Mouse (Mus musculus): ENCODE results near the gene Olfr1378. TPM values are rescaled to one million over a fixed set of nuclear protein-coding genes. Genes with fewer than 3 reads are reported as not detected.

The Olfr1378 gene
- not detected in 2 replicates for polyA plus RNA-seq (2012; rRNA removed)

- DNase-seq = no peak
- Histone ChIP-seq H3K27ac (ENCODE audit: insufficient read depth, low read length) (no peak within 1 kb of the TSS), H3K27me3 (ENCODE audit: control insufficient read depth, insufficient read depth, low read length) (no peaks in the 10 kb centered on the region), H3K4me3 (replicated peaks; ENCODE audit: insufficient read depth, low read depth, low read length) (no peak within 1 kb of the TSS), H3K4me1 (ENCODE audit: control insufficient read depth, insufficient read depth, low read length) (no peaks in the 10 kb centered on the region)
- WGBS = 84% methylated on average over 11 of the region's 11 CpGs
- TF ChIP-seq POLR2A (IDR thresholded peaks at IDR 0.05; ENCODE audit: borderline replicate concordance, insufficient read depth, low read length) = no peak
- TF ChIP-seq CTCF (IDR thresholded peaks at IDR 0.05; ENCODE audit: borderline replicate concordance, insufficient read depth, low read depth, low read length) = no peak
Measured at GRCm38 (mm10) chr11:50966230-50966629, at the start of gene Olfr1378. Gene Olfr1378 (plus strand): TSS chr11:50966530.

DNA sequence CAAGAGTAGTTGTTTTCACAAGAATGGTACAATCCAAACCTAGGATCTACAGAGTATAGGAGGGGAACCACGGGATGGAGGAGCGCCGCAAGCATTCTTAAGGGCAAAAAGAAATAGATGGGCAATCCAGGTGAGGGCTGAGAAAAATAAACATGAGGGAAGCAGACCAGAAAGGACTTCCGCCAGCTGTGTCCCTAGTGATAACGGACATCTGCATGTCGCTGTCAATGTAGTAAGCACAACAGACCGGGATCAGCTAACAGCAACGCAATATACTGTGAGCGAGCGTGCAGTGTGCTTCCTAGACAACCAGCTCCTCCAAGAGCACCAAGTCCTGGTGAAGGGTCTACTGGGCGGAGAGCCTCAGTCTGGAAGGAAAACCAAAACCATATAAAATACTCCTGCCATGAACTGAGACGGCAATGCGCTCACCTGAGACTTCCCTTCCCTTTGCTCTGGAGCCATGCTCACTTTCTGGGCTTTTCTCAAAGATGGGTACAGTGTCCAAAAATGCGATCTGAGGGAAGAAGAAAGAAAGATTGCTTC is 35.8 kb upstream of the Olfr1378 start:
- H3K4me3 ChIP-seq (replicated peaks; ENCODE audit: insufficient read depth, low read depth, low read length) = peak overlapping the region; percentile 93
- no peaks in the 10 kb centered on the region for H3K27me3 ChIP-seq (ENCODE audit: control insufficient read depth, insufficient read depth, low read length)
- no peak for DNase-seq
- WGBS = 27% methylated on average over 14 of the region's 14 CpGs
- H3K27ac ChIP-seq (ENCODE audit: insufficient read depth, low read length) = peak overlapping the region; percentile 84
- H3K4me1 ChIP-seq (ENCODE audit: control insufficient read depth, insufficient read depth, low read length) = no peaks in the 10 kb centered on the region
- TF ChIP-seq CTCF (IDR thresholded peaks at IDR 0.05; ENCODE audit: borderline replicate concordance, insufficient read depth, low read depth, low read length) = no peak
- TF ChIP-seq POLR2A (IDR thresholded peaks at IDR 0.05; ENCODE audit: borderline replicate concordance, insufficient read depth, low read length) = no peak

DNA sequence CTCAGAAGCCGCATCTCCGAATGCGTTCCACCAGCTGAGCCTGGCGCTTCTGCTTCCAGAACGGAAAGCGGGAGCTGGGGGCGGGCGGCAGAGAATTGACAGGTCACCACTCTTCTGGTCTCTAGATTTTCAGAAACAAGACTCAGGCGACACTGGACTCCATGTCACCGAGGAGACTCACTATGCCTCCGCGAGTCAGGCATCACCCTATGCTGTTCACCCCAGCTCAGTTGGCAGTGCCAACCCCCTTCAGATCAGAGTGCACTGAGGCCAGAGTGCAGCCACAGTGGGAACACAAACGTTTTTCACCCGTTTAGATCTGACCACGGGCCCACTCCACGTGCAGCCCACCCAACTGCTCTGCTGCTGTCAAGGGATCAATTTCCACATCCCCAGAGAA is 35.3 kb upstream of the Olfr1378 start:
- no peak for DNase-seq
- H3K4me1 ChIP-seq (ENCODE audit: control insufficient read depth, insufficient read depth, low read length) = no peaks in the 10 kb centered on the region
- no peaks in the 10 kb centered on the region for H3K27me3 ChIP-seq (ENCODE audit: control insufficient read depth, insufficient read depth, low read length)
- under 1% methylated on average over 16 of the region's 16 CpGs for WGBS
- H3K27ac ChIP-seq (ENCODE audit: insufficient read depth, low read length) = peak overlapping the region; percentile 84
- TF ChIP-seq POLR2A (IDR thresholded peaks at IDR 0.05; ENCODE audit: borderline replicate concordance, insufficient read depth, low read length) (no peak), CTCF (IDR thresholded peaks at IDR 0.05; ENCODE audit: borderline replicate concordance, insufficient read depth, low read depth, low read length) (no peak)
- peak overlapping the region; percentile 93 for H3K4me3 ChIP-seq (replicated peaks; ENCODE audit: insufficient read depth, low read depth, low read length)

DNA sequence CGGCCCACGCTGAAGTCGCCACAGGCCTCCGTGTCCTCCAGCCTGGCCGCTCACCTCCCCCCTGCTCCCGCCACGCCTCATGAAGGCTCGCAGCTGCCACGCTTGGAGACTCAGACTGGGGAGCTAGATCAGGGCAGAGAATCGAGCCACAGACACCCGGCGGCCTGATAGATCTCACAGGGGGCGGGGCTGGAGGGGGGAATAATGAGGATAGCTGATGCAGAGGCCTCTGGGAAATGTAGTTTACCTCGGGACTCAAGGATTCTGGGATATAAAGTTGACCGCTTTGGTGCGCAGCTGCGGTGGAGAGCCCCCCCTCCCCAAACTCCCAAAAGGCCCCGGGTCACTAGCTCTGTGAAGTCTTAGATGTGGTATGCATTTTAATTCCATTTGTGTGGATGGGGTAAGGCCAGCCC is 34.9 kb upstream of the Olfr1378 start, which contains the start of gene Zfp354b:
Gene Zfp354b (minus strand): TSS at position 183 of the 416 bp plus-strand sequence.
- peak within 1 kb of the TSS; percentile 84 for H3K27ac ChIP-seq (ENCODE audit: insufficient read depth, low read length)
- peak within 1 kb of the TSS; percentile 93 for H3K4me3 ChIP-seq (replicated peaks; ENCODE audit: insufficient read depth, low read depth, low read length)
- WGBS = under 1% methylated on average over 18 of the region's 18 CpGs
- TF ChIP-seq POLR2A (IDR thresholded peaks at IDR 0.05; ENCODE audit: borderline replicate concordance, insufficient read depth, low read length) = peak; percentile 82
- TF ChIP-seq CTCF (IDR thresholded peaks at IDR 0.05; ENCODE audit: borderline replicate concordance, insufficient read depth, low read depth, low read length) = no peak
- no peaks in the 10 kb centered on the region for H3K4me1 ChIP-seq (ENCODE audit: control insufficient read depth, insufficient read depth, low read length)
- DNase-seq = peak; percentile 86 to 92
- H3K27me3 ChIP-seq (ENCODE audit: control insufficient read depth, insufficient read depth, low read length) = no peaks in the 10 kb centered on the region

DNA sequence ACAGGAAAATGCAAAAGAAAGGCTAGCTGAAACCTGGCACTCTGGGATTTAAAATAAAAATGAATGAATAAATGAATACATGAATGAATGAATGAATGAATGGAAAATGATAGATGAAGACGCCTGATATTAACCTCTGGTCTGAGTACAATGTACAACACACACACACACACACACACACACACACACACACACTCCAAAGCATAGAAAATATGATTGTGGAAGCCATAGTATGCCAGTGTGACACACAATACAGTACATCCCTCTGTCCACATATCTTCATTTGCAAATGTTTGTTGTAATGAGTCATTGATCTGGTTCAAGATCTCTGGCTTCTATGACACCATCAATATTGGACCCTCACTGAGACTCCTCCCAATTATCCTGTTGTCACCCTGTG is 34.3 kb upstream of the Olfr1378 start:
- H3K4me3 ChIP-seq (replicated peaks; ENCODE audit: insufficient read depth, low read depth, low read length) = no peak overlapping the region
- H3K27ac ChIP-seq (ENCODE audit: insufficient read depth, low read length) = no peak overlapping the region
- DNase-seq = no peak
- H3K27me3 ChIP-seq (ENCODE audit: control insufficient read depth, insufficient read depth, low read length) = no peaks in the 10 kb centered on the region
- H3K4me1 ChIP-seq (ENCODE audit: control insufficient read depth, insufficient read depth, low read length) = no peaks in the 10 kb centered on the region
- WGBS = 73% methylated on average over 1 of the region's 1 CpGs
- no peak for TF ChIP-seq CTCF (IDR thresholded peaks at IDR 0.05; ENCODE audit: borderline replicate concordance, insufficient read depth, low read depth, low read length)
- TF ChIP-seq POLR2A (IDR thresholded peaks at IDR 0.05; ENCODE audit: borderline replicate concordance, insufficient read depth, low read length) = no peak

DNA sequence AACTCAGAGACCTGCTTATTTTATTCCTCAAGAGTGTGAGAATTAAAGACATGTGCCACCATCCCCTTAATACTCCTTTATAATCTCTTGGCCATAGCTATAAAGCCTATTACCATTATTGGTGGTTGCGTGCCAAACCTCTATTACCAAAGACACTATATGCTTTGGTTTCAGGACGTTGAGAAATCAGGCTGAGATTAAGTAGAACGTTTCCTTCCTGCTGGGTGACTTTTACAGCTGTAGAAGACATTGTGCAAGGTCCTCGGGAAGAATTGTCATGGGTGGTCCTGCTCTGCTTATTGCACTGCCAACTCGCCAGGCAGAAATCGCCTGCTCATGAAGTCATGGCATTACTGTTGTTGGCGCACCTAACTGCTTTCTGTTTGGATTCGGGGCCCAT is 27.9 kb upstream of the Olfr1378 start:
- DNase-seq = no peak
- no peaks in the 10 kb centered on the region for H3K27me3 ChIP-seq (ENCODE audit: control insufficient read depth, insufficient read depth, low read length)
- TF ChIP-seq POLR2A (IDR thresholded peaks at IDR 0.05; ENCODE audit: borderline replicate concordance, insufficient read depth, low read length) = no peak
- TF ChIP-seq CTCF (IDR thresholded peaks at IDR 0.05; ENCODE audit: borderline replicate concordance, insufficient read depth, low read depth, low read length) = no peak
- whole genome bisulfite sequencing = 68% methylated on average over 8 of the region's 8 CpGs
- no peak overlapping the region for H3K4me3 ChIP-seq (replicated peaks; ENCODE audit: insufficient read depth, low read depth, low read length)
- H3K4me1 ChIP-seq (ENCODE audit: control insufficient read depth, insufficient read depth, low read length) = peaks cover 4% of the 10 kb centered on the region; the same call in 1 of the 2 replicates
- H3K27ac ChIP-seq (ENCODE audit: insufficient read depth, low read length) = no peak overlapping the region

DNA sequence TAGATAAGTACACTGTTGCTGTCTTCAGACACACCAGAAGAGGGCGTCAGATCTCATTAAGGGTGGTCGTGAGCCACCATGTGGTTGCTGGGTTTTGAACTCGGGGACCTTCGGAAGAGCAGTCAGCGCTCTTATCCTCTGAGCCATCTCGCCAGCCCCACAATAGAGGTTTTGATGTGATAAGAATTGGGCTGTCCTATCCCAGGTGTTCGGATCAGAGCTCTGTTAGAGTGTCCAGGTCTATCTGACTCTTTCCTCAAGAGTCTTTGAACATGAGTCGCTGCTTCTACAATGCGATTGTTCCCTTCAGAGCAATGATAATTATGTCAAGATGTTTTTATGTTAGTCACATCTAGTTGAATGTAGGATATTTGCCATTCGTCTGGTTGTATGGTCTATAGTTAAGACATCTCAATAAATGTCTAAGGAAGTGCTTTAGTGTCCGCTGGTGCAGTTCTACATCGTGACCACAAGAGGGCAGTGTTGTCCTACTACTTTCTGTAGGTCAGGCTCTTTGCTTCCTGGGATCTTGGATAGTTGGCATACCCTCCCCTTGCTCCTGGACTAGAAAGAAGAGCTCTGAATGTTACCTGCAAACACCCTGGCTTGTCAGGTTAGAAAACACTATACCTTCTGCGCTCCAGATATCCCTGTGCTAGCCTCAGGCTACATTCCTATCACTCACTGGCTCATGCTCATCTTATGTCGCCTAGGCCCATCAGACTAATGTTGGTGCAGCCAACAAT is 26.5 kb upstream of the Olfr1378 start:
- TF ChIP-seq CTCF (IDR thresholded peaks at IDR 0.05; ENCODE audit: borderline replicate concordance, insufficient read depth, low read depth, low read length) = peak; percentile 80; the same call in 1 of the 2 replicates
- TF ChIP-seq POLR2A (IDR thresholded peaks at IDR 0.05; ENCODE audit: borderline replicate concordance, insufficient read depth, low read length) = no peak
- Histone ChIP-seq H3K4me1 (ENCODE audit: control insufficient read depth, insufficient read depth, low read length) (peaks cover 4% of the 10 kb centered on the region; the same call in 1 of the 2 replicates), H3K27me3 (ENCODE audit: control insufficient read depth, insufficient read depth, low read length) (no peaks in the 10 kb centered on the region), H3K4me3 (replicated peaks; ENCODE audit: insufficient read depth, low read depth, low read length) (no peak overlapping the region), H3K27ac (ENCODE audit: insufficient read depth, low read length) (no peak overlapping the region)
- peak; percentile 23 to 33 for DNase-seq
- 38% methylated on average over 14 of the region's 14 CpGs for WGBS

GRCm38 (mm10) chr11:50942386-50942785 is 23.9 kb upstream of the Olfr1378 start:
- TF ChIP-seq CTCF (IDR thresholded peaks at IDR 0.05; ENCODE audit: borderline replicate concordance, insufficient read depth, low read depth, low read length) (no peak), POLR2A (IDR thresholded peaks at IDR 0.05; ENCODE audit: borderline replicate concordance, insufficient read depth, low read length) (no peak)
- H3K27me3 ChIP-seq (ENCODE audit: control insufficient read depth, insufficient read depth, low read length) = no peaks in the 10 kb centered on the region
- peaks cover 4% of the 10 kb centered on the region; the same call in 1 of the 2 replicates for H3K4me1 ChIP-seq (ENCODE audit: control insufficient read depth, insufficient read depth, low read length)
- H3K27ac ChIP-seq (ENCODE audit: insufficient read depth, low read length) = no peak overlapping the region
- 17% methylated on average over 12 of the region's 12 CpGs for WGBS
- no peak overlapping the region for H3K4me3 ChIP-seq (replicated peaks; ENCODE audit: insufficient read depth, low read depth, low read length)
- peak in 1 of 2 experiments; percentile 19 for DNase-seq

All from cerebellum, adult 2 months (tissue).